Mouse (Mus musculus) retina, adult 2 months (tissue): ENCODE data around the gene Dhx15.
"Not testable (repeated sequence)": the region's sequence is repeated elsewhere in the genome, so short reads cannot be mapped to it uniquely, and the experiment has no call there.

Experiments used
- DNase-seq: peaks from one replicate; pipeline ENCODE4 v3.0.0-alpha.2; 2012; ENCODE audit warnings: low read depth, low spot score

The Dhx15 gene

GRCm38 (mm10) chr5:52190371-52191179, at the start of gene Dhx15:
Dhx15 (minus strand) TSS chr5:52190514.
- DNase-seq, result peak; percentile 90

GRCm38 (mm10) chr5:52238877-52239276, 48.6 kb upstream of the Dhx15 start:
- no peak for DNase-seq

- no peak for DNase-seq
Observed at GRCm38 (mm10) chr5:52237956-52238735, 47.8 kb upstream of the Dhx15 start.

GRCm38 (mm10) chr5:52236585-52236984, 46.3 kb upstream of the Dhx15 start:
- DNase-seq, result not testable (repeated sequence)

DNA sequence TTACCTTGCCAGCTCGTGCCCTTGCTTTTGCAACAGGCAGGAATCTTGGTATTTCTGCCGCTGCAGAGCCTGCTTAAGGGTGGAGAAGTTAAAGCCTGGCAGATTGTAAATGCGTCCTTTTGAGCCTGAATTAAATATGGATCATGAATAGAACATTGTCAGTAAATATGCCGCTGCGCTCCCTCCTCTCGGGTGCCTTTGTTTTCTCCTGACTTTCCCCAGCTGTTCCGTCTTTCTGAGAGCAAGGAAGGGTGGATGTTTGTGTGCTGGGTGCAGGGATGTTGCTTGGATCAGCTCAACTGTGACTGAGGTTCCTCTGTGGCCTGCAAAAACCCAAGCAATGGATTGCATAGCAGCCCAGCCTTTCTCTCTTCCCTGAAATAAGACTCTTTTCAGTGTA, 44.3 kb upstream of the Dhx15 start:
- no peak for DNase-seq

GRCm38 (mm10) chr5:52233891-52234290, 43.6 kb upstream of the Dhx15 start:
- no peak for DNase-seq

DNA sequence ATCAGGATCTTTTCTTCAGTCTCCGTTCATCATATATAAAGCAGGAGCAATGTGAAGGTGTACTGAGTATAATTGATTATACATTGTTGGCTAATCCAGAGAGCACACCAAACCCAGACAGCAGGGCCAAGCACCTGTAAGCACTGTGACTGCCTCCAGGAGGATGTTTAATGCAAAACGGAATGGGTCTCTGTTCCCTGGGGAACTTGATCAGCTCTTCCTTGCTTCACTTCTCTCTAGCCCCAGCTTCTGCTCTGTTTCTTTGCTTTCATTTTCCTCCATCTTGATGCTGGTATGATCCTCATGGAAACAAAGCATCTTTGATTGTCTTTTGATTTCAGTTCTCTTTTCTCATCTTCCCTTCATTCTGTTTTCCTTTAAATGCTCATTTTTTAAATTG, 42.3 kb upstream of the Dhx15 start:
- no peak for DNase-seq

GRCm38 (mm10) chr5:52232199-52232598, 41.9 kb upstream of the Dhx15 start:
- DNase-seq, result no peak

DNA sequence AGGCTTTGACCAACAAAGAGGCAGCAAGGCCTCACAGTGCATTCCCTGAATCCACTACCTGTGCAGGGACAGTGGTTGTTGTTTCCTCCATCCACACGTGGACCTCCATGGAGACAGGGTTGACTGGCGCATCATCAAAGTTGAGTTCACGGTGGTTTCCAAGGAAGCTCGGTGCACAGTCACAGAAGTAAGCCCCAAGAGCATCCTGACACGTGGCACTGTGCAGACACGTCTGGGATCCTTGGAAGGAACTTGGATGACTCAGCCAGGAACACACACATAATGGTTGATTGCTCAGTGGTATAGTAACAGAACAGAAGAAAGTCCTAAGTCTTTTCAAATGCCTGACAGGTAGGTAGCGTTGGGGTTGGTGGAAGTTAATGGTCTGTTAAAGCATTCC, 40.2 kb upstream of the Dhx15 start:
- DNase-seq, result no peak

GRCm38 (mm10) chr5:52226677-52227076, 36.4 kb upstream of the Dhx15 start:
- no peak for DNase-seq

DNA sequence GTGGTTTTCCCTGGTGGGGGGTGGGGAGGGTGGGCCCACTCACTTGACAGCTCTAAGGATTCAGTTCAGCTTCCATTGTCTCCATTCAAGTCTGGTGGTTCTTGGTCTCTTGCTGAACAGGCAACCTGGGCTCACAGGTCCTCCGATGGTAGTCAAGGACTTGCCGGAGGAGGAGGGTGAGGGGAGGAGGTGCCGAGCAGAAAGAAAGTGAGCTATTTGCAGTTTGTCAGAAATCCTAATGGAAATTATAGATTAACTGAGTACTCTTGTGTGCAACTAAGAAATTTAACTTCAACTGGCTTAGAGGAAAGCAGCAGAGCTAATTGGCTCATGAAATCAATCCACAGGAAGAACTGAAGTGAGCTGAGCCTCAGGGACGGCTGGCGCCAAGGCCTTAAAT, 31.3 kb upstream of the Dhx15 start:
- no peak for DNase-seq

- DNase-seq, result no peak
Observed at GRCm38 (mm10) chr5:52220013-52220804, 29.9 kb upstream of the Dhx15 start.

DNA sequence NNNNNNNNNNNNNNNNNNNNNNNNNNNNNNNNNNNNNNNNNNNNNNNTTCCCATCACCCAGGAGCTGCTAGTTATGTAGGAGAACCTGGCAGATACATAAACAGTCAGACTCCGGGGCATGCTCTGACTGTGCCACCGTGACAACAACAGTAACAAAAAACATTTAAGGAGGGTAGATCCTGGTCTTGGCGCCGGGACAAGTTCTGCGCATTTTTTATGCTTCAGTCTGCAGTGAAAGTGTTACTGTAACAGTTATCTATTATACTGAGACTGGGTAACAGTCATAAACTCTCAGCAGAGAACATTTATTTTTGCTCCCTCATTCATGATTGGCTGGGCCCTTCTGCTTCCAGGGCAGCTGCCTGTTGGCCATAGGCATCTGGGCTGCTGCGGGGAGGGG, 27.9 kb upstream of the Dhx15 start:
- no peak for DNase-seq

- no peak for DNase-seq
Observed at GRCm38 (mm10) chr5:52213143-52213900, 23.0 kb upstream of the Dhx15 start.

GRCm38 (mm10) chr5:52191180-52191468, 810 bp upstream of the Dhx15 start:
- DNase-seq, result no peak

DNA sequence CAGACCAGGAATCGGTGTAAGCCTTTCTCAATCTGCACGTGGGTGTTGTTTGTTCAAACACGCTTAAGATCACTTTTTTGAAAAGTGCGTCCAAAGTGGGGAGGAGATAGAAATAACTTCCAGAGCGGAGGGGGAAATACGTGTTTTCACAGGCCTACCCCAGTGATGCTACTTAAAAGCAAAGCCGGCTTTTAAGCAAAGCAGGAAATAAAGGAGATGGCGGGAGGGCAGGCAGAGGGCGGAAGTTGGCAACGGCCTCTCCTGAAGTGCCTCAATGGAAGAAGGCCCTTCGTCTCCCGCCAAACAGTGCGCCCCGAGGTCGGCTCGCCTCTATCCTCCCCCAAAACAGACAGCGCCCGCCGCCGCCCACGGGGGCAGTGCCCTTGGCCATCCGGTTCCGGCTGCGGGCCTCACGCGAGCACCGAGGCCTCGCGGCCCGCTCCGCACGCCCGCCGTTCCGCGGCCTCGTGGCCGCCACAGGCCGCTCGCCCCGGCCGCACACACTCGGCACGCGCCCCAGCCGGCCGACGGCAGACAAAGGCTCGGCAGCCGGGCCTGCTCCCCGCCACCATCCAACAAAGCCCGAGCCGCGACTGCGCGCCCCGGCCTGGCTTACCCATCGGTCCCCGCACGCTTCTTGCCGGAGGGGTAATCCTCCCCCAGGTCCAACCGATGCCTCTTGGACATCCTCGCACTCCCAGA, 499 bp downstream of the Dhx15 start:
- DNase-seq, result no peak

GRCm38 (mm10) chr5:52188206-52188605, 2.1 kb downstream of the Dhx15 start:
- DNase-seq, result no peak

DNA sequence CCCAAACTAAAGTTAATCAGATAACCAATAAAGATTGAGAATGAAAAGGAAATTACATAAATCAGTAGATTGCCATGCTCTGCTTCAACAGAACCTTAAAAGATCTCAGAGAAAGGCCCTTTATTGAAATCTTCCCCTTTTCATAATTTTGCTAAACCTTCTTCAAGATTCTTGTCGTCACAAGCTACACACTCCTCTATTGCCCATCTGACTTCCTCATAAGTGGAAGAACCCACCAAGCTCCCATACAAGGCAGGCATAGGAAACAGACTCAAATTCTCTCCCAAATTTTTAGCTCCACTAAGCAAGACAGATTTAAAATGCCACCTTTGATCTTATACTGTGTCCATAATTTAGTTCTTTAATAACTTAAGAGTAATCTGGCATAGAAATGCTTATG, 13.0 kb downstream of the Dhx15 start:
- DNase-seq, result no peak

GRCm38 (mm10) chr5:52168468-52168867, 21.8 kb downstream of the Dhx15 start:
- DNase-seq, result no peak

DNA sequence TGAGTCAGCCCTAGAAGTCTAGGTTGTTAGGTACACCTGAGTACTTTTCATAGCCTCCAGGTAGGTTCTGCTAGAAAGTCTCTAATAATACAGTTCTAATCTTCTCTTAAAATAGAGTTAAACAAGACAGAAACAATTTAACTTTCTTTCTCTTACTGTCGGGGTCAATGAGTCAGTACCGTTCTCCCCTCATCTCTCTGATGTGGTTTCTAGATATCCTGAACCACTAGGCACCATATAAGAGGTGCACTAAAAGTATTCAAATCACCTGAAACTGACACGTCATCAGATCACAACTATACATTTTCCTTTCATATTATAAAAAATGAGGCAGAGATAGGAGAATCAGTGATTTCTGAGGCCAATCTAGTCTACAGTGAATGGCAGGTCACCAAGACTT, 41.2 kb downstream of the Dhx15 start:
- DNase-seq, result no peak

DNA sequence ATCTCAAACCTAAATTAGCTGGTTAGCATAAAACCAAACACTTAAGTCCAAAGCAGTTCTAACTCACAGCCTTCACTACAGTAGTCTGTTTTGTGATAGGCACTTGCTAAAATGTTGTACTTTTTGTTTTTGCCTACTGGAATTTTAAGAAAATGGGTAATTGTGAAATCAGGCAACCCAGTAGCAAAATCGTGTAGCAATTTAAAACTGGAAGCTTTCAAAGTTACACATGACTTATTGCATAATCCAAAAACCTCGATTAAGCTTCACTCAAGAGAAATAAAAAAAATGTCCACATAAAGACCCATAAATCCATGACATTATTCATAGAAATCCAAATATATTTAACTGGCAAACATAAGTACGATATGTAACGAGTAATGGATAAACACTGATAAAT, 43.2 kb downstream of the Dhx15 start:
- no peak for DNase-seq
